Mouse (Mus musculus): ENCODE measurements around the gene Sik3.
"Not testable (repeated sequence)": the region's sequence is repeated elsewhere in the genome, so short reads cannot be mapped to it uniquely, and the experiment has no call there.

Gene Sik3

DNA sequence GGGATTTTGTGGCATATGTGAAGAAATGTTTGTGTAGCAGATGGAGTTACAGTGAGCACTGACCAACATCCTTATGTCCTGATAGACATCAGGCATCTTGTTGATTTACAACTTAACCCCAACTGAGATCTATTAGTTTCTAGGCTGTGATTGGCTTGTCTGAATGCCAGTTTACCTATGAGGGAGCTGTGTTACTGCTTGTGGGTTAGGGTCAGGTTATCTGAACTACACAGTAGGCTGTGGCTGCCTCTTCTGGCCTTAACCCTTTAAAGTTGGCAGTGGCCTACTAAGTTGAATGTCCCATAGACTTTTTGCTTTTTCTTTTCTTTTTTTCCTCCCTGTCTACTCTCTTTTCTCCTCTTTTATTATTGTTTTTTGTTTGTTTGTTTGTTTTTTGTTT lies 98.7 kb downstream of the Sik3 start:
- DNase-seq (ENCODE audit: low spot score) = no peak

GRCm38 (mm10) chr9:46112246-46112645 lies 99.6 kb downstream of the Sik3 start:
- DNase-seq (ENCODE audit: low spot score) = peak; percentile 68

DNA sequence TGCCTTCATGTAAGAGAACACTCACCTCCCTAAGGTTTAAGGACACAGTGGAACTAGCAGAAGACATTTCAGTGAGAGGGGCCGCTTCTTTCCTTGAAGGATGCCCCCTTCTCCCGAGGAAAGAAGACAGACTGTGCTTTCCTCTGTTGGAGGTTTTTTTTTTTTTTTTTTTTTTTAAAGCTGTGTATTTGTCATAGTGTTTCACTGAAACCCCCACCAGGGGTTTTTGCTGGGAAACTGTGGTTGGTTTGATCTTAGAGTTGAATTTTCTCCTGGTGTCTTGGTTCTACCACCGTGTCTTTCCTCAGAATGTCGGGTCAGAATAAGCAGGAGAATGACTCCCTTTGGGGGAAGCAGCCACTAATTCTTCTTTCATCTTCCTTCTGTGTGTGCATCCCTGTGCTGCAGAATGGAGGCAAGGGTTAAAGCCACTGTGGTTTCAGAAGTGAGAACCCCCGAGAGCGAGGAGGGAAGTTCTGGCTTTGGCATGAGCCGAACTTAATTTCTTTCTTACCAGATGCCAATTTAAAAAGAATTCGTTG lies 106.3 kb downstream of the Sik3 start:
- no peak for DNase-seq (ENCODE audit: low spot score)

GRCm38 (mm10) chr9:46119943-46120441 lies 107.4 kb downstream of the Sik3 start:
- peak; percentile 93 for DNase-seq (ENCODE audit: low spot score)

GRCm38 (mm10) chr9:46120468-46121253 lies 108.0 kb downstream of the Sik3 start:
- DNase-seq (ENCODE audit: low spot score) = no peak

DNA sequence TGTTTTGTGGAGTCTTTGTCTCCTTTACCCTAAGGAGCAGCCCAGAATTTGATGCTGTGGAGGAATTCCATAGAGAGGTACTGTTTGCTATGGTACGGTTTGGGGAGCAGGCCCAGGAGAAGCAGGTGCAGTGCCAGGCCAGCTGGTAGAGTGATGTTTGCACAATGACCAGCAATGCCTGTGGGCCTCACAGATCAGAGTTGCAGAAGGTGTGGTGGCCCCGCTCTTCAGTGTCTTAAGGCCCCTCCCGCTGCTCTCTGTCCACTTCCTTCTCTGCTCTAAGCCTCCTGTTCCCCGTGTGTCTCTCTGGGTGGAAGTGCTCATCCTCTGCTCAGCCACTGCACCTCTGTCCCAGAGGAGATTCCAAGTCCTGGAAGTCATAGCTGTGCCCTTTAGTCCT lies 108.9 kb downstream of the Sik3 start:
- no peak for DNase-seq (ENCODE audit: low spot score)

GRCm38 (mm10) chr9:46122731-46123130 lies 110.1 kb downstream of the Sik3 start:
- DNase-seq (ENCODE audit: low spot score) = no peak

- DNase-seq (ENCODE audit: low spot score) = no peak
Measured at GRCm38 (mm10) chr9:46126295-46126694, 113.7 kb downstream of the Sik3 start.

GRCm38 (mm10) chr9:46127326-46127725 lies 114.7 kb downstream of the Sik3 start:
- DNase-seq (ENCODE audit: low spot score) = no peak

- no peak for DNase-seq (ENCODE audit: low spot score)
Measured at GRCm38 (mm10) chr9:46129241-46129640, 116.6 kb downstream of the Sik3 start.

GRCm38 (mm10) chr9:46132821-46133220 lies 120.2 kb downstream of the Sik3 start:
- not testable (repeated sequence) for DNase-seq (ENCODE audit: low spot score)

DNA sequence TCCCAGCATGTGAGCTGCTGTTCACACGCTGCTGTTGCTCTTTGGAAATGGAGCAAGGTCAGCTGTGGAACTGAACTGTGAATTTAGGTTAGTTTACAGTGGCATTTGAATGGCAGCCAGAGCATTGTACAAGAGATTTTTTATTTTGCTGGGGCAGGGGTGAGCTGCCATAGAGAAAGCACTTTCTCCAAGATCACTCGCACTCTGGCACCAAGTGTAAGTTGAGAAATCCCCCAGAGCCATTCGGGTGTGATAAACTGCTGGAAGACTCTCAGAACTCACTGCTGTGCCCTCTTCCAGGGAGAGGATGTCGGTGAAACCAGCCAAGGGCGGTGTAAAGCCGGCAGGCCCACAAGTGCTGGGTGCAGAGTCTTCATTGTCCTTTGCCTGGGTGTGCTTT lies 126.2 kb downstream of the Sik3 start:
- no peak for DNase-seq (ENCODE audit: low spot score)

DNA sequence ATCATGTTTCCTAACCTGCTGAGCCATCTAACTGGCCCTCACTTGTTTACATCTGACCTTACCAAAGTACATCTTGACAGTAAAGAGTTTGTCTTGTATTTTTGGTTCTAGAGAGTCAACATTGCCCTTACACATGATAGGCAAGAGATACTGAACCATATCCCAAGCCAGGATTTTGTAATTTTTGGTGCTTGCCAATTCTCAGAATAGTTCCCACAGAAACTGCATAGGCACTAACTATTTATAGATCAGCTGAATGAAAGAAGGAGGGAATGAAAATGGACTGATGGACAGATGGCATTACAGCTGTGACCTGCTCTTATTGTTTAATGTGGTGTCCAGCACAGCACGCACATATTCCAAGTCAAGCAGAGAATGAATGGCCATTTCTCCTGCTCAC lies 128.2 kb downstream of the Sik3 start:
- no peak for DNase-seq (ENCODE audit: low spot score)

GRCm38 (mm10) chr9:46142031-46142430 lies 129.4 kb downstream of the Sik3 start:
- DNase-seq (ENCODE audit: low spot score) = no peak

DNA sequence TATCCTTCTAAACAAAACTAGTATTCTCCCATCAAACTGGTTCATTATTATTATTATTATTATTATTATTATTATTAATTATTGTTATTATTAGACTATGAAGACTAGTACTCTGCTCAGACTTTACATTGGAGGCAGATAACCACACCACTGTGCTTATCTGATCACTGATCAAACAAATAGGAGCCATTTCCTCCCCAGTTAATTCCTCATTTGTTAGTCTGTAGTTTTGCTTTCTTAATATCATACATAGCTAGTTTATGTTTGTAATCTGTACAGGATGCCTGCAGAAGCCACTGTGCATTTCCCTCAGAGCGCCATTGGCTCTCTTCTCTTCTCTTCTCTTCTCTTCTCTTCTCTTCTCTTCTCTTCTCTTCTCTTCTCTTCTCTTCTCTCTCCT lies 129.9 kb downstream of the Sik3 start:
- DNase-seq (ENCODE audit: low spot score) = no peak

- DNase-seq (ENCODE audit: low spot score) = no peak
Measured at GRCm38 (mm10) chr9:46144976-46145375, 132.4 kb downstream of the Sik3 start.

DNA sequence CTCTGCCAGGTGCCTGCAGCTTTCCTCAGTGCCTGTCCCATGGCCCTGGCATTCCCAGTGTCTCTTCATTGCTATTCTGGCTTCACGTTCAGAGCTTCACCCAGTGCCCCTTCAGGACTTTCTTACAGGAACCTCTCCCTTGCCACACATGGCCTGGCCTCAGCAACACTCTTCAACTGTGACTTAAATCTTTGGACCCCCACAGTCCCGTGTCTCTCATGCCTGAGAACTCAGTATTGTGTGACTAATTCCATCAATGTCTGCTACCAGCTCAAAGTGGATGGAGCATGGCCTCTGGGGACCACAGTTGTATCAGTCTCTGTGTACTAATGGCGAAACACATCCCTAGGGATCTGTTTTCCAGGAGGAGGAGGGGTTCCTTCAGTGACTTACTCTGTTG lies 133.8 kb downstream of the Sik3 start:
- DNase-seq (ENCODE audit: low spot score) = no peak

GRCm38 (mm10) chr9:46148723-46149122 lies 136.1 kb downstream of the Sik3 start:
- no peak for DNase-seq (ENCODE audit: low spot score)

GRCm38 (mm10) chr9:46149392-46149791 lies 136.8 kb downstream of the Sik3 start:
- no peak for DNase-seq (ENCODE audit: low spot score)

- DNase-seq (ENCODE audit: low spot score) = peak; percentile 20
Measured at GRCm38 (mm10) chr9:46150116-46150515, 137.5 kb downstream of the Sik3 start.

DNA sequence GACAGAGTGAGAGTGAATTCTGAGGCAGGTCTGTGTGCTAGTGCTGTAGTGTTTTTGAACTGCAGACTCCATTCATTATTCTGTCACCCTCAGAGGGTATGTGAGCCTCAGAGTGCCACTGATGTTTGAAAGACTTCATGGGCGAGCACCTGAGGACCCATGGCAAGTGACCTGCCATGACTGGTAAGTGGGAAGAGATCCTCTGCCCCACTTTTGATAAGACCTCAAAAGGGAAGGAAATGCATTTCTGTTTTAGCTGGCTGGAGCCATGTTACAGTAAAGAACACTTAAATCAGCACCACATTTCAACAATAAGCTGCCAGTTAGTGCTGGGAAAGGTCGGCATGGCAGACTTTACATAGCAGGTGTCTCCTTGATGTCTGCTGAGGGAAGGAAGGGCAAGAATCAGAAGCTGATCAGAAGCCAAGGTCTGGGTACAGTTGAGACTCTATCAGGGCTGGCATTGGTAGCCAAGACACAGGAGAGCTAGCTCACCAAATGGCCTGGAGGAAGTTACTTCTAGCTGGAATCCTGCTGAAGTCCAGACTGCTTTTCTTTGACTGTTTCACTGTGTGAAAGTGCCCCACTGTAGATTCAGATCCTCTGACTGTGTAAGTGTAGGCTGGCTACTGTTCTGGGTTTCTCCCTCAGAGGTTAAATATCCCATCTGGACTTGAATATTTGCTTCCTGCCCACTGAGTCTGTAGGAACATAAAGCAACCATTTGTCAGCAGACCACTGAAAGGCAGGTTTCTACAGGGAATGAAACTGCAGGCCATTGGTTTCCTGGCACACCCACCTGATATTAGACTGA lies 138.5 kb downstream of the Sik3 start:
- DNase-seq (ENCODE audit: low spot score) = no peak

GRCm38 (mm10) chr9:46151704-46152040 lies 139.1 kb downstream of the Sik3 start:
- peak; percentile 26 for DNase-seq (ENCODE audit: low spot score)

All from urinary bladder, postnatal 14 days (tissue).